Mouse (Mus musculus): Measurements from ENCODE around the gene Cfap300.

Gene Cfap300

GRCm38 (mm10) chr9:7984287-7984686 lies 58.3 kb downstream of the Cfap300 start:
- no peak for DNase-seq (ENCODE audit: extremely low read depth, insufficient read length, low spot score)

GRCm38 (mm10) chr9:7983665-7984064 lies 59.0 kb downstream of the Cfap300 start:
- DNase-seq (ENCODE audit: extremely low read depth, insufficient read length, low spot score) = no peak

GRCm38 (mm10) chr9:7980162-7980561 lies 62.5 kb downstream of the Cfap300 start:
- DNase-seq (ENCODE audit: extremely low read depth, insufficient read length, low spot score) = no peak

- no peak for DNase-seq (ENCODE audit: extremely low read depth, insufficient read length, low spot score)
Measured at GRCm38 (mm10) chr9:7979153-7979916, 63.3 kb downstream of the Cfap300 start.

- no peak for DNase-seq (ENCODE audit: extremely low read depth, insufficient read length, low spot score)
Measured at GRCm38 (mm10) chr9:7978502-7978901, 64.1 kb downstream of the Cfap300 start.

- DNase-seq (ENCODE audit: extremely low read depth, insufficient read length, low spot score) = no peak
Measured at GRCm38 (mm10) chr9:7977587-7977986, 65.0 kb downstream of the Cfap300 start.

GRCm38 (mm10) chr9:7971993-7972392 lies 70.6 kb downstream of the Cfap300 start:
- DNase-seq (ENCODE audit: extremely low read depth, insufficient read length, low spot score) = no peak
